Mouse (Mus musculus): ENCODE results near the gene 9430015G10Rik.

Gene 9430015G10Rik

GRCm38 (mm10) chr4:156109570-156110331 lies at the start of gene 9430015G10Rik:
Gene 9430015G10Rik, plus strand, starts transcription at chr4:156109982.
- CTCF ChIA-PET: interaction anchor here (0.5 to 0.9 kb wide), 4 partner anchors 32 to 105 kb away, joined by 3 to 7 read pairs (median 3); no protein-coding TSS in a partner anchor

- CTCF ChIA-PET: no interaction called here
These were observed 45.8 kb upstream of the 9430015G10Rik start for GRCm38 (mm10) chr4:156063861-156064509.

- CTCF ChIA-PET: no interaction called here
These were observed 45.3 kb upstream of the 9430015G10Rik start for GRCm38 (mm10) chr4:156064510-156064897.

- CTCF ChIA-PET: no interaction called here
These were observed 44.5 kb upstream of the 9430015G10Rik start for GRCm38 (mm10) chr4:156065156-156065894.

- CTCF ChIA-PET: interaction anchor here (0.7 to 1.0 kb wide), 3 partner anchors 42 to 132 kb away, joined by 3 to 28 read pairs (median 8); no protein-coding TSS in a partner anchor
These were observed 42.4 kb upstream of the 9430015G10Rik start for GRCm38 (mm10) chr4:156067256-156067949.

GRCm38 (mm10) chr4:156069701-156070100 lies 40.1 kb upstream of the 9430015G10Rik start:
- CTCF ChIA-PET: no interaction called here

- CTCF ChIA-PET: no interaction called here
These were observed 39.5 kb upstream of the 9430015G10Rik start for GRCm38 (mm10) chr4:156070276-156070675.

- CTCF ChIA-PET: no interaction called here
These were observed 39.1 kb upstream of the 9430015G10Rik start for GRCm38 (mm10) chr4:156070716-156071115.

GRCm38 (mm10) chr4:156076911-156077382 lies 32.8 kb upstream of the 9430015G10Rik start:
- CTCF ChIA-PET: no interaction called here

GRCm38 (mm10) chr4:156077499-156078301 lies 32.1 kb upstream of the 9430015G10Rik start:
- CTCF ChIA-PET: interaction anchor here (0.5 to 1.2 kb wide), 4 partner anchors 15 to 121 kb away, joined by 3 to 10 read pairs (median 5); no protein-coding TSS in a partner anchor

- CTCF ChIA-PET: no interaction called here
These were observed 27.1 kb upstream of the 9430015G10Rik start for GRCm38 (mm10) chr4:156082621-156083234.

GRCm38 (mm10) chr4:156083348-156083747 lies 26.4 kb upstream of the 9430015G10Rik start:
- CTCF ChIA-PET: no interaction called here

GRCm38 (mm10) chr4:156084096-156084879 lies 25.5 kb upstream of the 9430015G10Rik start:
- CTCF ChIA-PET: no interaction called here

- CTCF ChIA-PET: no interaction called here
These were observed 24.5 kb upstream of the 9430015G10Rik start for GRCm38 (mm10) chr4:156085256-156085655.

- CTCF ChIA-PET: no interaction called here
These were observed 22.2 kb upstream of the 9430015G10Rik start for GRCm38 (mm10) chr4:156087398-156088087.

- CTCF ChIA-PET: no interaction called here
These were observed 18.5 kb upstream of the 9430015G10Rik start for GRCm38 (mm10) chr4:156091236-156091635.

- CTCF ChIA-PET: interaction anchor here (0.6 kb wide), 1 partner anchor 15 kb away, joined by 7 read pairs; no protein-coding TSS in a partner anchor
These were observed 17.0 kb upstream of the 9430015G10Rik start for GRCm38 (mm10) chr4:156092765-156093164.

GRCm38 (mm10) chr4:156093758-156094157 lies 16.0 kb upstream of the 9430015G10Rik start:
- CTCF ChIA-PET: interaction anchor here (0.6 kb wide), 1 partner anchor 112 kb away, joined by 7 read pairs; no protein-coding TSS in a partner anchor

- CTCF ChIA-PET: no interaction called here
These were observed 13.6 kb upstream of the 9430015G10Rik start for GRCm38 (mm10) chr4:156096191-156096590.

Data from spleen, embryonic (tissue).